Mouse (Mus musculus) Patski (cell line): ENCODE data around the gene Nrp2. TPM values are rescaled to one million over a fixed set of nuclear protein-coding genes. Genes with fewer than 3 reads are reported as not detected.

ENCODE experiments used
- ATAC-seq: fragments of 100-300 bp; one replicate; pipeline ENCODE4 v1.8.0; 2021
- CTCF ChIA-PET: fragments of 350-600 bp; sonication (Branson Sonifier 250); formaldehyde crosslinking; loops from one replicate; lab custom pipeline; 2022; ENCODE audit warnings: inconsistent platforms; lab: Charles Lee
- POLR2A ChIA-PET: fragments of 350-600 bp; sonication (Branson Sonifier 250); formaldehyde crosslinking; loops from one replicate; lab custom pipeline; 2022; ENCODE audit warnings: antibody characterized with exemption, inconsistent platforms; lab: Charles Lee
- DNase-seq: peaks from one replicate; pipeline ENCODE4 v3.0.0-alpha.2; 2011; ENCODE audit warnings: low read depth, low spot score
- H3K27me3 ChIP-seq: fragments of 371-371 bp; one replicate; pipeline ENCODE4 v1.5.1; 2021
- CTCF ChIP-seq: fragments of 100-300 bp; IDR thresholded peaks from one replicate; pipeline ENCODE4 v1.5.1; 2021
- in situ Hi-C: fragments of 300-500 bp; cut with MboI; formaldehyde crosslinking; loops from 3 replicates; pipeline ENCODE4 v1.11.1; 2018; ENCODE audit warnings: low pct_unique_long_range_greater_than_20kb, mixed read lengths
- polyA plus RNA-seq: library from polyadenylated mRNA; unstranded; gene quantifications from one replicate; pipeline ENCODE4 v1.2.3, GENCODE M21; 2021

Nrp2 gene
- polyA plus RNA-seq, 1 experiment from 2014 or later: 80.4 TPM

DNA sequence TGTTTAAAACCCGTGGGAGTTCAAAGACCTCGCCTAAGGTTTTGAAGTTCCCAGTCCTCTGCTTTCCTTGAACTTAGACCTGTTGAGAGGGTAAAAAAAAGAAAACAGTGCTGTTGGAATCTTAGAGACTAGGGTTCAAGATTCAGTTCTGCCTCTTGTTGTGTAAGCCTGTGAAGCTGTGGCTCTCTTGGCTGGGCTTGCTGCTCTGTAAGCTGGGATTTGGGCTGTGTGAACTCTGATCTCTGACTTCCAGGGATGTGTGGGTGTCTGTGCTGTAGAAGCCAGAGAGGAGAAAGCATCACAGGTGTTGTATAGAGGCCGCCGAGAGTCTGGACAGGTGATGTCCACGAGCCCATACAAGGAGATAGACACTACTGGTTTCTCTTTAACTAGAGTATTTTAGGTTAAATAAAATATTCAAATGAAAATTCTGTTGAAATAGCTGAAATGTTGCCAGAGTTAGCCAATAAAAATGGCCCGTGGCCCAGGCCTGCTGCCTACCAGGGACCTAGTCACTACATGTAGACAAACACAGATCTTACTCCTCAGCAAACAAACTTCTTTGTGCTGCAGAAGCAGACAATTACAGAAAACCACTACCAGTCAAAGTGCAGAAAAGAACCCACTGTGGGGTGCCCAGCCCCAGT, 120.6 kb downstream of the Nrp2 start:
- POLR2A ChIA-PET: no interaction called here
- in situ Hi-C loops: no loop called here
- TF ChIP-seq CTCF: no peak
- DNase-seq (no peak), ATAC-seq (no peak)
- CTCF ChIA-PET: no interaction called here
- H3K27me3 ChIP-seq: no peaks in the 10 kb centered on the region

DNA sequence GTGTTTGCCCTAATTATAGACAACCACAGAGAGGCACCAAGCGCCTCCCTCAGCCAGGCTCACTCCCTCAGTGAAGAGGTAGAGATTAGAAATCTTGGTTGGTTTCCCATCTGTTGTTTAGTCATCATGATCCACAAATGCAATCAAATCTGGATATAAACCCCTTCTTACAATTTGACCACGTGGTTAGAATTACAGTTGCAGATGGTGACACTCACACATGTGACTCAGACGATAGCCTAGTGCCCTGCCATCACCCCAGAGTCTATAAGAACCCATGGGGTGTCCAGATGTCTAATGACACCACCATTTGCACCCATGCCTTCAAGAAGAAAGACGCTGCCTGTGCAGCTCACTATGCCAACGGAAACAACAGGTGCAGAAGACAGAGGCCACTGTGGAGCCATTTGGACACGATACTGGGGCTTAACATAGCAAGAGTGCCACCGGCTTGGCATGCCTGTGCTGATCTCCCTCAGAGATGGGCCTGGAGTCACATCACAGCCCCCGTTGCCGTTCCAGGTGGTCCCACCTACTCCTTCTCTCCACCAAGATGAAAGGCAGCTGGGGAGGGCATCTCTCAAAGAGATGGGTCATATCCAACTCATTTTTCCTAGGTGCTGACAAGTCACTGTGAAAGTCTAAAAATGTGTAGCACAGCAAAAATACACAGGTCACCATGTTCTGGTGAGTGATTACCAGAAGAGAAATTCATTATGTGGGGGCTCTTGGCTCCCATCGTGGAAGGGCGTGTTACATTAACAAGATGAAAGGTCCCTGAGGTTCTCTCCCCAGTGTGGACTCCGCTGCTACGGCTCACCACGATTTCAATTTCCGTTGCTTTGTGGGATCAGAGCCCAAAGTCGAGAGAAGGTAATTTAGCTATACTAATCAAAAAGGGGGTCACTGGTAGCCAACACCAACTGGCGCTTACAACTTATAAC, 123.0 kb downstream of the Nrp2 start:
- no peak for DNase-seq
- H3K27me3 ChIP-seq: no peaks in the 10 kb centered on the region
- in situ Hi-C loops: no loop called here
- CTCF ChIA-PET: no interaction called here
- POLR2A ChIA-PET: no interaction called here
- no peak for TF ChIP-seq CTCF
- ATAC-seq: no peak

DNA sequence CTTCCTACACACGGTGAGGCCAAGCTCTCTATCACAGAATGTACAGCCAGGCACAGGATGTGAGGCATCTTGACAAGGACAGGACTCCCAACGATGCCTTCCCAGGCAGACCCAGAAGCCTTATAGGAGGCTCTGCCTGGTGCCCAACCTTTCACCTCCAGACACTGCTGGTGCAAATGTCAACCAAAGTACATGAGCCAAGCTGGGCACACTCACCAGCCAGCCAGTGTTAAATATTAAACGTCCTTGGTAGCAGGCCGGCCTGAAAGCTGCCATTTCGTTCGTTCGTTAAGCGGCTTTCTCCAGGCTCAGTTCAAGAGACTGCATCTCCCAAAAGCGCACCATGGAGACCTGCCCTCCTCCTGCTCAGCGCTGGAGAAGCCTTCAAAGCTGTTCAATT, 124.2 kb downstream of the Nrp2 start:
- no peaks in the 10 kb centered on the region for H3K27me3 ChIP-seq
- no peak for ATAC-seq
- CTCF ChIA-PET: no interaction called here
- no peak for TF ChIP-seq CTCF
- DNase-seq: no peak
- in situ Hi-C loops: no loop called here
- POLR2A ChIA-PET: no interaction called here

DNA sequence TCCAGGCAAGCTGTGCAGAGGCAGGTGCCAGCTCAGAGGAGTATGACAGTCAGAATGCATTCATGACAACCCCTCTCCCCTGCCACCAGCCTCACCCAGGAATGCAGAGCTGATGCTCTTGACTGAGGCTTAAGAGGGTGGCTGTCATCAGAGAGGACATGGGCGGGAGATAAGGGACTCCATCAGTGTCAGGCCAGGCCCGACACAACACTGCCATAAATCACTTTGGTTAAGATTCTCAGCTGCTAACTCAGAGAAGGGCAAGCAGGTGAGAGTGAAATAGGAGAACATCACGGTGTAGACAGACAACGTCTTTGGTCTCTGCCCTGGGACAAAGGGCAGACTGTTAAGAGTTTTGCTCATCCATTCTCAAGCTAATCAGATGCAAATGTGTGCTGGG, 125.1 kb downstream of the Nrp2 start:
- ATAC-seq (no peak), DNase-seq (no peak)
- in situ Hi-C loops: no loop called here
- POLR2A ChIA-PET: no interaction called here
- CTCF ChIA-PET: no interaction called here
- no peak for TF ChIP-seq CTCF
- no peaks in the 10 kb centered on the region for H3K27me3 ChIP-seq

DNA sequence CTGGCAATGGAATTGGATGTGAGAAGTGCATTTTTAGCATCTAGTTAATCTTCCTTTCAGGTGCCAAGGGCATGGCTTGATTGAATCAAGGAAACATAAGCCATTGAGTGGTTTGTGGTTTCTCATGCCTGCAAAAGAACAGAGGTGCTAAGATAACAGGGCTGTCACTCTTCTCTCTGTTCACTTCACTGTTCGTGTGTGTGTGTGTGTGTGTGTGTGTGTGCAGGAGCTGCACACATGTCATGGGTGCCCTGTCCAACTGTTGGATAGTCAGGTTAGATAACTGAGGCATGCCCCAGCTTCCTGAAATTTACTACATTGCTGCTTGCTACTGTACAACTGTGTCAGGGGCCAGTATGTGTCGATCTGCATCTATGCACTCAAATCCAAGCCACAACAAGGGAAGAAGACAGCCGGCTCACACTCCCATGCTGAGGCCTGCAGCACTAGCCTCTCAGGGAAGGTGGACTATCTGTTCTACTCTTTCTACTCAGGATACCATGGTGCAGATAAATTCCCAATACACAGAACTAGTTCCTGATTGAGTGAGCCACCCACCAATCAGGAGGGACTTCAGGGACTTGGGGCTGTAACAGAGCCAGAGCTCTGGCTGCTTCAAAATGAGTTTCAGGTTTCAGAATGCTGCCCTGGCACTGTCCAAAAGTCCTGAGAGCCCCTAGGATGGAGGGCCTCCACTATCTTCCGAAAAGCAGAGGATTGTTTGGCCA, 126.8 kb downstream of the Nrp2 start:
- no peak for DNase-seq
- ChIA-PET POLR2A (interaction anchor here (0.7 kb wide), 1 partner anchor 100 kb away, joined by 3 read pairs; no protein-coding TSS in a partner anchor), CTCF (interaction anchor here (1.0 kb wide), 1 partner anchor 23 kb away, joined by 4 read pairs; no protein-coding TSS in a partner anchor)
- in situ Hi-C loops: no loop called here
- no peaks in the 10 kb centered on the region for H3K27me3 ChIP-seq
- TF ChIP-seq CTCF: no peak
- ATAC-seq: no peak

DNA sequence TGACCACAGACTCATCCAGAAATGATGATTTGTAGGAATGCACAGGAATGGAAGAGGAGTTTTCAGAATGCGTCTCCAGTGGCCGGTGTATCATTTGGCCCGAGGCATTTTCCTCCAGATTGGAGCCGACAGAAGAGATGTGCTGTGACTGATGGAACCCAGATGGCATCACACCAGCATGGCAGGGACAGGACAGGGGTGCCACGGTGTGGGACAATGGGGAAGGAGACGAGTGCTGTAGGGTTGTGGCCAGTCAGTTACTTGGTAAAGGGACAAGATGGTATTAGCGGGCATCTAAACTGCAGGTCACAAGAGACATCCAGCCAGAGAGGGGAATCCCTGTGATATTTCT, 127.3 kb downstream of the Nrp2 start:
- no peak for ATAC-seq
- in situ Hi-C loops: no loop called here

DNA sequence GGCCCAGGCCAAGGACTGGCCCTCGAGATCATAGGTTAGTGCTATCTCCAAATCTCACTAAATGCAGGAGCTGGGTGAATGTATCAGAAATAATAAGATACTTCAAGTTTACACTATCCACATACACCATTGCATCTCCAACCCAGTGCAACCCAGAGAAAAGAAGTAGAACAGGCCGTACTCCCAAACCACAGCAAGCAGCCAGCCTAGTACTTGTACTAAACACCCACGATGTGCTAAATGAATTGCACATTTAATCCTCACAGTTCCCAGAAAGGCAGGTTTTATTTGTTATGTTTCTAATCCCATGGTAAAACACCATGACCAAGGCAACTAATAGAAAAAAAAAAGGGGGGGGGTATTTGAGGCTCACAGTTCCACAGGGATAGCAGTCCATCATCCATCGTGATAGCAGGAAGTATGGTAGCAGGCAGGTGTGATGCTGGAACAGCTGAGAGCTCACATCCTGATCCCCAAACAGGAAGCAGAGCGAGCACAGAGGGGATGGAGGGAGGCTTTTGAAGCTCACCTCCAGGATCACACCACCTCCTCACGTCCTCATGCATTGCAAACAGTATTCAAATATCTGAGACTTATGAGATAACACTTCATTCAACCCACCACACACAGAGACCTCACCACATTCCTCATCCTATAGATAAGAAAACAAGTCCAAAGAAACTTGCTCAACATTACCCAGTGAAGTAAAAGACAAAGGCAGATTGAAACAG, 128.8 kb downstream of the Nrp2 start:
- CTCF ChIA-PET: interaction anchor here (1.0 to 1.4 kb wide), 3 partner anchors 10 to 50 kb away, joined by 3 read pairs; no protein-coding TSS in a partner anchor

More for the DNA sequence above, 127.3 kb downstream of the Nrp2 start:
- POLR2A ChIA-PET: interaction anchor here (0.7 kb wide), 1 partner anchor 100 kb away, joined by 3 read pairs; no protein-coding TSS in a partner anchor
- no peak for TF ChIP-seq CTCF
- H3K27me3 ChIP-seq: no peaks in the 10 kb centered on the region
- DNase-seq: no peak
- CTCF ChIA-PET: interaction anchor here (1.0 kb wide), 1 partner anchor 22 kb away, joined by 4 read pairs; no protein-coding TSS in a partner anchor

DNA sequence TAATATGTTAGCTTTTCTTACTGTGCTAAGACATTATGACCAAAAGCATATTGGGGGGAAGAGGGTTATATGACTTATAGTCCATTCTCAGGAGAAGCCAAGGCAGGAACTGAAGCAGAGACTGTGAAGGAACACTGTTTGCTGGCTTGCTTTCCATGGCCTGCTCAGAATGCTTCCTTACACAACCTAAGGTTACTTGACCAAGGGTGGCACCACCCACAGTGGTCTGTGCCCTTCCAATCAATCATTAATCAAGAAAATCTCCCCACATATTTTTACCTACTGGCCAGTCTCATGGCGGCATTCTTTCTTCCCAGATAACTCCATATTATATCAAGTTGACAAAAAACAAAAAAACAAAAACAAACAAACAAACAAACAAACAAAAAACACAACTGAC, 130.3 kb downstream of the Nrp2 start:
- H3K27me3 ChIP-seq: no peaks in the 10 kb centered on the region
- DNase-seq: no peak
- TF ChIP-seq CTCF: no peak
- in situ Hi-C loops: no loop called here
- ATAC-seq: no peak
- POLR2A ChIA-PET: interaction anchor here (0.6 kb wide), 1 partner anchor 74 kb away, joined by 3 read pairs; no protein-coding TSS in a partner anchor
- CTCF ChIA-PET: interaction anchor here (1.0 kb wide), 1 partner anchor 48 kb away, joined by 3 read pairs; no protein-coding TSS in a partner anchor

More for the DNA sequence above, 128.8 kb downstream of the Nrp2 start:
- no peak for TF ChIP-seq CTCF
- in situ Hi-C loops: no loop called here
- DNase-seq (no peak), ATAC-seq (no peak)
- POLR2A ChIA-PET: no interaction called here
- H3K27me3 ChIP-seq: no peaks in the 10 kb centered on the region

DNA sequence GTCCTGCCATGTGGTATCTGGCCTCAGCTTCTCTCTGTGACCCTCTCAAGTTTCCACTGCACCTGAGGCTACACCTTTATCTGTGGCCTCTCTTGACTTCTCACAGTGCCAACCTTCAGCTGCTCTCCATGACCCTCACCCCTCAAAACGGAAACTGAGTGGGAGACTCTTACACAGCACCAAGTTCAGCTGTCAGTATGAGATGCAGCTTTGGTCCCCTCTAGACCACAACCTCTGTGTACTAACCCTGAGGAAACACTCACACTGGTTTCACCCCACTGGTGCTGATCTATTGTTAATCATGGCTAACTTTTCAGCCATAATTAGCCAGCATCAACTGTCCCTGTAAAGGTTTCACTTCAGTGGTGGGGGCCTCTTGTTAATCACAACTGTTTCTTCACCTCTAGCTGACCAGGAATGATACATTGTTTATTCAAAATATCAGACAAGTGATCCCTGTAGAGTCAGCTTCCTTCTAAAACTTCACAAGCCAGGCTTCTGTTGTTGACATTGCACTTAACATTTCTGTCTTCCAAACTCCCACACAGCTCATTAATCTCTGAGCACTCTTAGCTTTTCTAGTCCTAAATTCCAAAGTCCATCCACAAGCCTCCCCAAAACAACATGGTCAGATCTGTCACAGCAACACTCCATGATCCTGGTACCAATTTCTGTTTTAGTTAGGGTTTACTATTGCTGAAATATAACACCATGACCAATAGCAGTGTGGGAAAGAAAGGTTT, 131.5 kb downstream of the Nrp2 start:
- in situ Hi-C loops: no loop called here
- ChIA-PET POLR2A (interaction anchor here (0.7 kb wide), 1 partner anchor 13 kb away, joined by 3 read pairs; no protein-coding TSS in a partner anchor), CTCF (interaction anchor here (1.3 to 1.4 kb wide), 2 partner anchors 8 to 51 kb away, joined by 3 to 4 read pairs; no protein-coding TSS in a partner anchor)
- no peak for TF ChIP-seq CTCF
- ATAC-seq (peak; percentile 26), DNase-seq (no peak)
- H3K27me3 ChIP-seq: no peaks in the 10 kb centered on the region
